Mouse (Mus musculus): ENCODE measurements around the gene Mlph.

Mlph gene

DNA sequence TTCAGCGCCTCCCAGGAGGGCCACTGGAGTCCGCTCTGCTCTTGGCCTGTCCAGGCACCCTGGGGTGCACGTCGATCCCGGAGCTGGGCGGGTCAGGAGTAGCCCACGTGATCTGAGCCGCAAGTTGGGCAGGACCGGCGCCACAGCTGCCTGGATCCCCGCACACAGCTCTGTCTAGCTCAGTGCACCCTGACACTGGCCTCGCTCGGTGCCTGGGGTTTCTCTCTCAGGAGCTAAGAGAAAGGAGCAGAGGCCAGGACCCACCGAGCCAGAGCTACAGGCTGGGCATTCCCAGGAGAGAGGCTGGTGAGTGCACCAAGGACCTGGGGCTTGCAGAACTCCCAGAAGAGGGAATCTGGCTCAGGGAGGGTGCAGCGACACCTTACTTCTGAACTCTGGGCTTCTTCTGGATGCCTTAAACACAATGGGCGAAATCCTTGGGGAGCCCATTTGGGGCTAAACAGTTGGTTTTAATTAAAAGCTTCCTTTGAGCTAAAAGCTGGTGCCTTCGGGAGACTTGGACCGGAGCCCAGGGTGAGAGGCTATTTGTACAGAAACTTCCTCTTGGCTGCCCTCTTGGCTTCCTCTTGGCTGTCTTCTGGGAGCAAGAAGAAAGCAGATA is at the start of gene Mlph:
Gene Mlph, plus strand, starts transcription at position 138 of the 622 bp plus-strand sequence.
- DNase-seq (ENCODE audit: low spot score): no peak

DNA sequence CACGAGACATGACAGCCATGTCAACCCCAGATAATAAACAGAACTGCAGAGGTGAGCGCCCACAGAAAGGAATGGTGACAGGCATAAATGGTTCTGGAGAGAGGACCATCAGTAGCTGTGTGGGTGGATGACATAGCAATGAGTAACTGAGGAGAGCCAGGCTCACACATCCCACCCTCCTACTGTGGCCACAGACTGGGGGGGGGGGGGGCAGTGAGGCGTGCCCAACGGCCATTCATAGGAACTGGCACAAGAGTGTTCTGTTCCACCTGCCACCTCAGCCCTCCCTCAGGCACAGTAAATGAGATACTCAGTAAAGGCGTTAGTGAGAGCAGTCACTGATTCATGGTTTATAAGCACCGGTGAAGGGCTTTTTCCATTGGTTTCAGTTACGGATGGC is 48.2 kb upstream of the Mlph start:
- DNase-seq (ENCODE audit: low spot score): no peak

DNA sequence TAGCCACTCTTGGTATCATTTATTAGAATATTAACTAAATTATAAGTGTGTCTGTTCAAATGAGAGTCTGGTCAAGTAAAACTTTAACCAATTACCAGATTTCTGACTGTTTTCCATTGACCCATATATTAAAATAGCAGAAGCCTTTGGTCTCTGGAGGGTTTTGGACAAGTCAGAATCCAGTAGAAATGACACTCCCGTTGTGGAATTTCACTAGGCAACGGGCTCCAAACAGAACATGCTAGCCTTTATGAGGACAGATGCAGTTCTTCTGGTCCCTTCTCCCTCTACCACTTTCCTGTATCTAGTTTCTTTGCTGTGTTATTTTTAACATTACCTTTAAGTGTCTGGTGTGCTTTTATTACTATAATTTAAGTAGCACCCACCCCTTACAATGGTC is 44.3 kb upstream of the Mlph start:
- DNase-seq (ENCODE audit: low spot score): no peak

DNA sequence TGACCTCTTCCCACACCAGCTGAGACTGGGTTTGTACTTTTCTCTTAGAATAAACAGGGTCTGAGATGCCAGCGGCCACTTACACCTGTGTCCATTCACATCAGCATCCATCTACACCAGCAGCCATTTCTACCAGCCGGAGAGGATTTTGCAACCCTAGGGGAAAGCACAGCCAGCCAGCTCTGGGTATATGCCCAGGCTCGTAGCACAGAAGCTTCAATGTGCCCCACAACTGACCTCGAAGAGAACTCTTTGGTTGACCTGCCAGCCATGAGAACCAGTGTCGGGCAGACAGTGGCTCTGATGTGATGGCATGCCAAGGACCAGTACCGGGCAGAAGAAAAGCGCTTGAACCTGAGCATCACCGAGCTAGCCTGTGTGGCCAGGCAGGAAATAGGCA is 39.5 kb upstream of the Mlph start:
- DNase-seq (ENCODE audit: low spot score): no peak

DNA sequence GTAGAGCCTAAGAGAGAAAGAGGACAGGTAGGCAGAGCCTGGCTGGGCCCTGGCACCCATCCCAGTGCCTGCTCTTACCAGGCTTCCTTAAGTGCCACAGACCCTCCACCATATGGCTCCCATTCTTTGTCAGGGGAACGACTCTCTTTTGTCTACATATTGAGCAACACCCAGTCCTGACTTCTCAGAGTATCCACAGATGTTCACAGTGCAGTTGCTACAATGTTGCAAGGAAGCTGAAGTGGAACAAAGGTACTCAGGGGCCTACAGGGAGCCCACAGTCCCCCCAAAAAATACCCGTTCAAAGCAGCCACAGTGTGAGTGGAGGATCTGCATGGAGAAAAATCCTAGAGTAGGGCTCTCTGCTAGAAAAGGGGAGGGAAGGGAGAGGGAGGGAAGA is 38.9 kb upstream of the Mlph start:
- DNase-seq (ENCODE audit: low spot score): no peak

DNA sequence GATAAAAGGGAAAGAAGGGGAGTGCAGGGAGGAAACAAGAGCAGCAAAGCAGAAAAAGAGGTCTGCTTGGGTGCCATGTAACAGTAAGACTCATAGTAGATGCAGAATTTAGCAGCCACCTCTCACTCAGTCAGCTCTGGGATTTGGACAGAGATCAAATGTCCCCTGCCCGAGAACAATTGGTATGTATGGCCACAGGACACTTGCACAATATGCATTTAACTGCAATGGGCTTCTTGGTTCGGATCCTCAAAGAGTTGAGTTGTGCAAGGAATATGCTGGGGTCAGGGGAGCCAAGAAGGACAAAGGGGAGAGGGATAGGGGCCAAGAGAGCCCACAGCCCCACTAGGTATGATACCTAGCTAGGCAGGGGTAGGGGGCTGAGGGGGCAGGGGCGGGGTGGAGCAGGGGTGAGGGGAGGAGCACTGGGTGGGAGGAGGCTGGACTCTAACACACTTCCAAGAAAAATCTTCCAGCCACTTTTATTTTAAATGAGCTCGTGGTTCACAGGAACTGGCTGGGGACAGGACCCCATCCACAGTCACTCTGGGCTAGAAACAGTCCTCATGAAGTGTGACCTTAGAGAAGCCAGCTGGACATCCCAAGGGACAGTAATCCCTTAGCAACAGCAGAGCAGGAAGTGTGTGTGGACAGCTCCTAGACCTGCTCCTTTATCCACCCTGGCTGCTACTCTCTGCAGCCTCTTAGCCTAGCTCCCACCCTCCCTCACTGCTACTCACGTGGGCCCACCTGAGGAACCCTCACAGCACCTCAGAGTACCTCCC is 38.2 kb upstream of the Mlph start:
- DNase-seq (ENCODE audit: low spot score): no peak

DNA sequence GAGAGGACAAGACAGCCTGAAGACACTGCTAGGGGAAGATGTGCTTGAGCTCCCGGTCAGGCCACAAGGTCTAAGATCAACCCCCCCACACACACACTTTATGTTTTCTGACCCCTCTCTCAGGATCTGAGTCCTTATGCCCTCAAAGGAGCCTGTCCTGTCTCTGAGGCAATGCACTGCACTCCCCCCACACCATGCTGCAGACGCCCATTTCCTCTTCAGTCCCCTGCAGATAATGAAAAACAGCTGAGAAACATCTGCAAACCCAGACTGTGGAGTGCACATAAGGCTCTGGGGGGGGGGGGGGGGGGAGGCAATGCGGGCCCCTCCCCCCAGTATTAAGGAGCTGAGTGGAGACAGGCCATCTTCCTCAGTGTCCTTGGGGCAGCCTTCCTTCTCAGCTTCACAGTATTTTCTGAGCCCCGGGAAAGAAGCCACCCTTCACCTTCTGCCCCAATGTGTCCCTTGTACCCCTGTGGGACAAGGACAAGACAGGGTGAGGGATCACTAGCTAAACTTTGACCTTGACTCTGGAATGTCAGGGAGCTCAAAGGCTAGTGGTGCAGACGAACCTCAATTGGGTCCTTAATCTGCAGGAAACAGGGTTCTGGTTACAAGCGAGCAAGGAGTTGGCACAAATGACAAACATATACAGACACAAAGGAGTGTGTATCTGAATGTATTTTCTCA is 29.0 kb upstream of the Mlph start:
- peak; percentile 74 for DNase-seq (ENCODE audit: low spot score)

DNA sequence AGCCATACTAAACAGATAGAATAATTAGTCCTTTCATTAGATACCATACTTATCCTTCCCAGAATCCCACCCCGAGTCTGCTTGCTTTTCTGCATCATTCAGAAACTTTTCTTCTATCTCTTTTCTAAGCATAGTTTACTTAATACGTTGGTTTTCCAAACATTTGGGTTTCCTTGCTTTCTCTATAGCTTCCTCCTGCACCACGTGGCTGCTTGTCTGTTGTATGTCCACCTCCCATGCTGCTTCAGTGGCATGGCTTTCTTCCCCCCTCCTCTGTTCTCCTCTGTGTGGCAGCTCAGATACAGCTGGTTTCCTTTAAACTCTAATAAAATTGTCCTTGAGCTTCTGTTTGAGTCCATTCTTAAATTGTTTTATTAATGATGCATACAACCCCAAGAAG is 20.4 kb upstream of the Mlph start:
- DNase-seq (ENCODE audit: low spot score): no peak

DNA sequence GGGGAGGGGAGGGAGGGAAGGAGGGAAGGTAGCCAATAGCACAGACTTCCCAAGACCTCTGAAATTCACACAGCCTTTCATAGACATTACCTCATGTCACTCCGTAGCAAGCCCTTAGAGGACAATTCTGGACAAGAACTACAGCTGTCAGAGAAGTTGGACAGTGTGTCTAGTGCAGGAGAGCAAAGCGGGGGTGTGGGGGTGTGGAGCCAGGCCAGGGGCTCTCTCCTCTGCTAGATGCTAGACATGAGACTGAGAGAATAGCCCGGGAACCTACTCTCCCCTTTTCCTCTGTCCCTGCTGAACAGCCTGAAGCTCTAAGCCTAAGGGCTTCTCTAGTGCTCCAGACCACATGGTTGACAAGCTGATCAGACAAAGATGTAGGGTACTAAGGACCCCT is 19.9 kb upstream of the Mlph start:
- no peak for DNase-seq (ENCODE audit: low spot score)

DNA sequence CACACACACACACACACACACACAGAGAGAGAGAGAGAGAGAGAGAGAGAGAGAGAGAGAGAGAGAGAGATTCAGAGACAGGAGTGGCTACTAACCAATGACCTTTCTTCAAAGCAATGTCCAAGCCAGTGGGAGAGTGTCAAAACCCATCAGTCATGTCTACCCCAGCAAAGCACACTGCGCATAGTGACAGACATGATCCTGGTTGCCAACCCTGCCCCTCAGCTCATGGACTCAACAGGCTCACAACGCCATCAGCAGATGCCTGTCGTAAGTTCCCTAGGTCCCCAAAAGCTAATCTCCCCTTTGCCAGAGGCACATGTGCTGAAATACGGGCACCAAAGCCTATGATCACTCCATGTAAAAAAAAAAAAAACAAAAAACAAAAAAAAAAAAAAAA is 18.6 kb upstream of the Mlph start:
- no peak for DNase-seq (ENCODE audit: low spot score)

DNA sequence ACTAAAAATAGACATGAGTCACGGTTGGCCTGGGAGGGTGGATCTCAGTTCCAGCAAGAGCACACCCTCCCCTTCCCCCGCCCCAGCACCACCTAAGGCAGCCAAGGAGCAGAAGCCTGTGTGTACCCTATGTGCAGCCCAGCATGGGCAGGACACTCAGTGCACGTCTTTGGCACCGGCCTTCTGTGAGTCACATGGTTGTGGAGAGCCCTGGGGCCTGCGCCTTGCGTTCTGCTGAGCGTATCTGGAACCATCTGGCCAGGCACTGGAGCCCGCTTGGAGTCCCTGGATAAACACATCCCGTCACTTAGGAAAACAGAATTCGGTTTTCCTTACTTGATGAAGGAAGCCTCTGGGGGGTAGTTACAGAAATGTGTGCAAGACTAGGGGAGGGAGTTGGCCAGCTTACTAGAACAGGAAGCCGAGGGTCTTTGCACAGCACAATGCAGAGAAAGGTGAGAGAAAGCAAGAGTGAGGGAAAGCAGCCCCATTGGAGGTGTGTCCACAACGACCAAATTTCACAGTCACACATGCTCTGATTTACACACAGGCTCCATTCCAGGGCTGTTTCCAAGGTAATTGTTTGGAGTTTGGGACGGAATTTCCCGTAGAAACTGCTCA is 18.0 kb upstream of the Mlph start:
- DNase-seq (ENCODE audit: low spot score): peak; percentile 47

DNA sequence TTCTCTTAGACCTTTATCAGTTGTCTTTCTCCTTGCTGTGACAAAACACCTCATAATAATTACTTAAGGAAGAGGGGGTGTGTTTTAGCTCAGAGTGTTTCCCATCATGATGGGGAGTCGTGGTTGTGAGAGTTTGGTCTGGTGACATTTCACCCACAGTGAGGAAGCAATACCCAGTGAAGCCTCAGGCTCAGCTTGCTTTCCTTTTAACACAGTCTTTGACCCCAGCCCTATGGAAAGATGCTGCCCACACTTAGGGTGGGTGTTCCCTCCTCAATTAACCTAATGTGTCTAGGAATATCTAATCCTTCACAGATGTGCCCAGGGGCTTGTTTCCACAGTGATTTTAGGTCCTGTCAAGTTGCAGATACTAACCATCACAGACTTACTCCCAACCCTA is 16.9 kb upstream of the Mlph start:
- DNase-seq (ENCODE audit: low spot score): no peak

DNA sequence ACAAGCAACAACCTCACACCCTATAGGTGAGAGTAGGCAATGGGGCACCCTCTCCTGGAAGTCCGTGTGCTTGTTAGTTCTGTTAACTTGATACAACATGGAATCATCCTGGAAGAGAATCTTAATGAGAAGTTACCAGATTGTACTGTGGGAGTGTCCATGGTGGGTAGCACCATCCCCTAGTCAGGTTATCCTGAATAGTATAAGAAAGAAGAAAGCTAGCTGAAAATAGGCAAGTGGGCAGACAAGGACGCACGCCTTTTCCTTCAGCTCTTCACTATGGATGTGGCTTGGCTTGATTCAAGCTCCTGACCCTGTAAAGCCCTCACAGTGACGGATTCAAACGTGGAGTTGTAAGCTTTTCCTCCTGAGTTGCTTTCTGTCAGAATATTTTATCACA is 15.1 kb upstream of the Mlph start:
- DNase-seq (ENCODE audit: low spot score): no peak

DNA sequence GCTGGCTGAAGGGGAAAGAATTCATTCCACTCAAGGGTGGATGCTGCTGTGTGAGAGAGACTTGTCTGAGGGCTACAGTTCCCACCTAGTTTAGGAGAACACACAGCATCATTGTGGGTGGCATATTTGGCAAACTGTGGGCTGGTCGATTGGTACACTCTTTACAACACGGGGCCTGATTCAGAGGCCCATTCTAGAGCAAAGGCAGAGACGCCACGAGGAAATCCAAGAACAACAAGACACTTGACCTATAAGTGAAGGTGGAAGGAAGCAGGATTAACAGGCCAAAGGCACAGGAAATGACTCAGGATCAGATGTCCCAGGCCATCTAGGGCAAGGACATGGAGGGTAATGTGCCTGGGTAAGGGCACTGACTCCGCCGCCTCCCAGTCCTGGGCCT is 14.5 kb upstream of the Mlph start:
- DNase-seq (ENCODE audit: low spot score): no peak

DNA sequence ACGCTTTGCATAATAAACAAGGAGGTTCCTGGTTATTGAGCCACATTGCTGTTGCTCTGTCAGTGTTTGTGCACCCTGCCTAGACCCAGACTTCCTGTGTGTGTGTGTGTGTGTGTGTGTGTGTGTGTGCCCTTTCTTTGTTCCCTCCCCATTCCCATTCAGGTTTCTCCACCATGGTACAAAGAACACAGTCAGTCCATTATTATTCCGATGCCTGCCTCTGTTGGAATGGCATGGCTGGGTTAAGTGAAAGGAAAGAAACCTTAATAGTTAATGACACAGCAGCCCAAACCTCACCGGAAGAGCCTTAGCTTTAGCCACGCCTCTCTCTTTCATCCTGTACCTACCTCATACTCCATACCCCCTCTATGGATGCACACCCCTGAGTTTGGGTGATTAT is 13.6 kb upstream of the Mlph start:
- no peak for DNase-seq (ENCODE audit: low spot score)

DNA sequence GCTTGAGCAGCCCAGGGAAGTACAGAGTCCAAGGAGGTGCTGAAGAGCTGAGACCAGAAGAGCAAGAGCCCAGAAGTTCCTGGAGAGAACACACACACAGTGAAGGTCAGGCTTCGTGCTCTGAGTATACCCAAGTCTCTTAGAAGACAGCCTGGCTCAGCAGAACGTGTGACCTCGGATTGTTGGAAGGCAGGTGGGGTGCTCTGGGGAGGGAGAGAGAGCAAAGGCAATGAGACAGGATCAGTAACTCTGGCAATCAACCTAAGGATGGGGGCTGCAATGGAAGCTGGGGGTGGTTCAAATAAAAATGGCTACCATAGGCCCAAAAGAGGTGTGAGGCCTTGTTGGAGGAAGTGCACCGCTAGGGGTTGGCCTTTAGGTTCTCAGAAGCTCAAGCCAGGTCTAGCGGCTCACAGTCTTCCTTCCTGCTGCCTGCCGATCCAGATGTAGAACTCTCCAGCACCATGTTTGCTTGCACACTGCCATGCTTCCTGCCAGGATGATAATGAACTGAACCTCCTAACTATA is 13.1 kb upstream of the Mlph start:
- DNase-seq (ENCODE audit: low spot score): no peak

DNA sequence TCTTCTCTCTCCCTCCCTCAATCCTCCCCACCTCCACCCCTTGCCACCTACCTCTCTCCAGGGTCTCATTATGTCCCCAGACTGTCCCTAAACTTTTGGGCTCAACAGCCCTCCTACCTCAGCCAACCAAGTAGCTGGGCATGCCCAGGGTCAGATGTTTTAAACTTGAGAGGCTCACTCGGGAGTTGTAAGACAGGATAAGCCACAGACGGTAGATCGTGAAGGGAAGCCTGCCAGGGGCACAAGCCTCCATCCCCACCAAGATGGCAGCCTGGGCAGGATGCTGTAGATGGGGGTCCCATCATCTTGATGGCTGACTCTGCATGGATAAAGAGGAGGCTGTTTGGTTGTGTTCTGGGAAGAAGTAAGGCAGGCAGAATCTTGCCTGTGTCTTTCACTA is 12.1 kb upstream of the Mlph start:
- DNase-seq (ENCODE audit: low spot score): no peak

DNA sequence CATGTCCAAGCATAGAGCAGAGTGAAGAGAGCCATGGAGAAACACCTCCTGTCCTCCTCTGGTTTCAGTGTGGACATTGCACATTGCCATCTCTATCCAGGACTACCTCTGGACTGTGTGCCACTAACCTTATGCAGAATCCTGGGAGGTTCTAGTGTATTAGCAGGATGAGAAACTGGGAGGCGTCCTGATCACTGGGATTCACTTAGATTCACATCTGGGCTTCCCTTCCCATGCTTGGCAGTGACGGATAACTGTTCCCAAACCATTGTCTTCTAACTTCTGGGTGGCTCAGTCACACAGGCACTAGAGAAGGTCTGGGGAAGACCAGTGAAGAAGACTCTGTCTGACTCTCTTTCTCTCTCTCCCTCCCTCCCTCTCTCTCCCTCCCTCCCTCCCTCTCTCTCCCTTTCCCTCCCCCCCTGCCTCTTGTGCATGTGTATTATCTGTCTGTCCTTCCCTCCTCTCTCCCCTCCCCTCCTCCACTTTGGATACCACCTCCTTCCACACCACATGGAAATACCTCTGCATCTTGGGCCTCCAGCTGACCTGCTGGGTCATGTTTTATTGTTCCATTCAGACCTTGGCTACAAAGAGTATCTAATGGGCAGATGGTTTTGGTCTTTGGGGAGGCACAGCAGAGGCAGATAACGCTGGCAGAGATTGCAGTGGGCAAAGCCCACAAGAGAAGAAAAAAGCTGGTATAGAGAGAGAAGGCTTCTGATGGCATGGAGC is 11.5 kb upstream of the Mlph start:
- no peak for DNase-seq (ENCODE audit: low spot score)

DNA sequence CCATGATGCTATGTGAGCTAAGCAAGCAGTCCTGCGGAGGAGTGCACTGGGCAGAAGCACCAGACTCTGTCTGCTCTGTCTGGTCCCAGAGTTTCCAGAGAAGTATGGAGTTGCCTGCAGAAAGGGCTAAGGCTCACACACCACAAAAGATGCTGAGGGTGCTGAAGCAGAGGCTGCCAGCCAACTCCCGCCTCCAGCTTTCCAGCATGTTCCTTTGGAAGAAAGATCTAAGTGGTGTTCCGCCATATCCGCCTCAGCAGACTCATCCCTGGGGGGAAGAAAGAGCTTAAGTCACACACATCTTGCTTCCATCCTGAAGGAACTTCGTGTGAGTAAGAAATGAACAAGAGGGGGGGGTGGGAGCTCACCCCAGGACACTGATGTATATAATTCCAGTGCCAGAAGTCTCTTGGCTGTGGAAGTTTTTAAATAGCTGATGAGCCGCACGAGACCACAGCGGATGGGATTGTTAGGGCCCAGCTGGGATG is 10.9 kb upstream of the Mlph start:
- DNase-seq (ENCODE audit: low spot score): no peak

DNA sequence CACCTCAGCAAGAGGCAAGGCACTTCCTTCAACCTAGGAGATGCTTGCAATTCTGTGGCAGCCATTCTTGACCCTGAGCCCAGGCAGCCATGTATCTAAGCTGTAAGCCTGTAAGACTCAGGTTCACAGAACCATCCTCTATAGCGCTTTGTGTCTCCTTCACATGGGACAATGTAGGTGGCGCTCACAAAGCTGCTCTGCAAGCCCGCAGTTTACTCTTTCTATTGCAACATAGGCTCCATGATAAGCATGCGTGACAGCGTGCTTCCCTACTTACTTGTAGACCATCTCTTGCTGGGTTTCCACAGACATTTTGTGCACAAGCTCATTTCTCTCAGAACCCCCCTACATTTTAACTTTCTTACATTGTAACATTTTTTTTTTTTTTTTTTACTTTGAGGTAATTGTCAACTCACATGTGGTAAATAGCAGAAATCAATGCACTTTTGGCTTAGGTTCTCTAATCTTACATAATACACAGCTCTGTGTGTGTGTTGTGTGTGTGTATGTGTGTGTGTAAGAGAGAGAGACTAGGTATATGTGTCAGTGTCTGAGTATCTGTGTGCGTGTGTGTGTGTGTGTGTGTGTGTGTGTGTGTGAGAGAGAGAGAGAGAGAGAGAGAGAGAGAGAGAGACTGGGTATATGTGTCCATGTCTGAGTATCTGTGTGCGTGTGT is 10.0 kb upstream of the Mlph start:
- no peak for DNase-seq (ENCODE audit: low spot score)

DNA sequence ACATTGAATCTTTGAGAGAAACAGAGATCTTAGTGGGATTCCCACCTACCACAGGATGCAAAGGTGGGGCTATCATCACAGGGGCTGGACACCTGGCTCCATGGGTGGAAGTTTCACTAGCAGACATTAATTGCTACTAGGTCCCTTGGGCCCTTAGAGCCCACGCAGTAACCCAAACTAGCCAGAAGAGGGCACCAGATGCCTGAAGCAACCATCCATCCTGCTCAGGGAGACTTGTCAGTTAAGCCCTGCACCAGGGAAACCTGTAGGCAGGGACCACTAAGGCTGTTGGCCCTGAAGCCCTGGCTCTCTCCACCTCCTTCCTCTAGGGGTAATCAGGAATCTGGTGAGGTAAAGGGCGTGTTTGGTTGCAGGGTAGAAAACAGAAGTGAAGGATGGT is 8.5 kb upstream of the Mlph start:
- peak; percentile 76 for DNase-seq (ENCODE audit: low spot score)

All from embryo, embryonic 10.5 days (tissue).